Mouse (Mus musculus) ES-CJ7 (cell line): Measurements from ENCODE around the gene Tmub2.
A peak's percentile ranks its signal among the peaks of the same experiment; 100 is the strongest.

Experiments used
- DNase-seq: peaks from one replicate; pipeline ENCODE4 v3.0.0; 2011; ENCODE audit warnings: low read depth, low spot score

Gene Tmub2

GRCm38 (mm10) chr11:102327250-102327649, 42.5 kb downstream of the Tmub2 start:
- peak; percentile 63 for DNase-seq

GRCm38 (mm10) chr11:102327839-102328238, 43.1 kb downstream of the Tmub2 start:
- peak; percentile 59 for DNase-seq

- peak; percentile 94 for DNase-seq
These were observed 44.8 kb downstream of the Tmub2 start for GRCm38 (mm10) chr11:102329518-102329917.

GRCm38 (mm10) chr11:102330039-102330438, 45.3 kb downstream of the Tmub2 start:
- DNase-seq: peak; percentile 57

GRCm38 (mm10) chr11:102331806-102332205, 47.1 kb downstream of the Tmub2 start:
- DNase-seq: peak; percentile 97

GRCm38 (mm10) chr11:102333061-102333460, 48.3 kb downstream of the Tmub2 start:
- DNase-seq: peak; percentile 54

- peak; percentile 63 for DNase-seq
These were observed 49.3 kb downstream of the Tmub2 start for GRCm38 (mm10) chr11:102334010-102334409.

GRCm38 (mm10) chr11:102334973-102335700, 50.4 kb downstream of the Tmub2 start:
- peak; percentile 55 for DNase-seq

GRCm38 (mm10) chr11:102336191-102336590, 51.5 kb downstream of the Tmub2 start:
- no peak for DNase-seq

GRCm38 (mm10) chr11:102337921-102338320, 53.2 kb downstream of the Tmub2 start:
- DNase-seq: peak; percentile 61

GRCm38 (mm10) chr11:102338561-102338960, 53.8 kb downstream of the Tmub2 start:
- peak; percentile 27 for DNase-seq
